Mouse (Mus musculus) thymus, postnatal 10 days (tissue): Measurements from ENCODE around the gene Kif24.
A peak's percentile ranks its signal among the peaks of the same experiment; 100 is the strongest.

Experiments
- DNase-seq, 2 experiments: peaks; one replicate each; pipeline ENCODE4 v3.0.0; 2021; ENCODE audit warnings: low spot score in 2 of 2

The Kif24 gene

GRCm38 (mm10) chr4:41464345-41465286 is at the start of gene Kif24, which contains the start of gene Nudt2:
Gene Kif24 (minus strand): TSS chr4:41464887.
Gene Nudt2 (plus strand): TSS chr4:41465151.
- peak; percentile 96 to 98 for DNase-seq

- no peak for DNase-seq
Observed at GRCm38 (mm10) chr4:41513714-41514113, 49.0 kb upstream of the Kif24 start.

- DNase-seq: no peak
Observed at GRCm38 (mm10) chr4:41513309-41513708, 48.6 kb upstream of the Kif24 start.

GRCm38 (mm10) chr4:41507998-41508397 is 43.3 kb upstream of the Kif24 start:
- DNase-seq: no peak

- DNase-seq: no peak
Observed at GRCm38 (mm10) chr4:41507326-41507924, 42.7 kb upstream of the Kif24 start.

- DNase-seq: peak; percentile 37 to 61
Observed at GRCm38 (mm10) chr4:41506906-41507305, 42.2 kb upstream of the Kif24 start.

- peak; percentile 20 to 33 for DNase-seq
Observed at GRCm38 (mm10) chr4:41506156-41506555, 41.5 kb upstream of the Kif24 start.

- no peak for DNase-seq
Observed at GRCm38 (mm10) chr4:41505131-41505551, 40.5 kb upstream of the Kif24 start.

- DNase-seq: no peak
Observed at GRCm38 (mm10) chr4:41504325-41504724, 39.6 kb upstream of the Kif24 start.

GRCm38 (mm10) chr4:41502986-41503412 is 38.3 kb upstream of the Kif24 start, which contains the start of gene AI464131:
Gene AI464131 (minus strand): TSS chr4:41503076.
- DNase-seq: peak; percentile 58 to 59

- DNase-seq: no peak
Observed at GRCm38 (mm10) chr4:41502171-41502940, 37.7 kb upstream of the Kif24 start.

GRCm38 (mm10) chr4:41500787-41501186 is 36.1 kb upstream of the Kif24 start:
- DNase-seq: no peak

- DNase-seq: no peak
Observed at GRCm38 (mm10) chr4:41499619-41500018, 34.9 kb upstream of the Kif24 start.

GRCm38 (mm10) chr4:41498921-41499391 is 34.3 kb upstream of the Kif24 start:
- DNase-seq: no peak

GRCm38 (mm10) chr4:41497995-41498845 is 33.5 kb upstream of the Kif24 start:
- DNase-seq: no peak

- DNase-seq: peak; percentile 18 to 66
Observed at GRCm38 (mm10) chr4:41497579-41497978, 32.9 kb upstream of the Kif24 start.

- DNase-seq: no peak
Observed at GRCm38 (mm10) chr4:41497046-41497445, 32.4 kb upstream of the Kif24 start.

GRCm38 (mm10) chr4:41495850-41496249 is 31.2 kb upstream of the Kif24 start:
- no peak for DNase-seq

GRCm38 (mm10) chr4:41495076-41495475 is 30.4 kb upstream of the Kif24 start:
- no peak for DNase-seq

- no peak for DNase-seq
Observed at GRCm38 (mm10) chr4:41494378-41494777, 29.7 kb upstream of the Kif24 start.
